Mouse (Mus musculus) kidney, embryonic 15.5 days (tissue): ENCODE data around the gene Gfral. TPM values are rescaled to one million over a fixed set of nuclear protein-coding genes. Genes with fewer than 3 reads are reported as not detected.

Experiments used
- ATAC-seq: fragments of 200-750 bp; cut with Nextera tagmentation; replicated peaks from 2 replicates; pipeline ENCODE4 v1.8.0; 2017; ENCODE audit warnings: moderate TSS enrichment; ENCODE audit not compliant: low FRiP score
- H3K27ac ChIP-seq: fragments of 300-500 bp; sonication (generic); 2 replicates; pipeline ENCODE4 v1.5.1; 2015; ENCODE audit warnings: mild to moderate bottlenecking, inconsistent platforms
- H3K27me3 ChIP-seq: fragments of 300-500 bp; sonication (generic); 2 replicates; pipeline ENCODE4 v1.6.1; 2015; ENCODE audit warnings: inconsistent platforms
- H3K36me3 ChIP-seq: fragments of 300-500 bp; sonication (generic); 2 replicates; pipeline ENCODE4 v1.6.1; 2015; ENCODE audit warnings: inconsistent platforms
- H3K4me1 ChIP-seq: fragments of 300-500 bp; sonication (generic); 2 replicates; pipeline ENCODE4 v1.6.1; 2015; ENCODE audit warnings: inconsistent platforms
- H3K4me2 ChIP-seq: fragments of 300-500 bp; sonication (generic); 2 replicates; pipeline ENCODE4 v1.6.1; 2015; ENCODE audit warnings: moderate library complexity, mild to moderate bottlenecking, inconsistent platforms
- H3K4me3 ChIP-seq: fragments of 300-500 bp; sonication (generic); replicated peaks from 2 replicates; pipeline ENCODE4 v1.5.1; 2015; ENCODE audit warnings: mild to moderate bottlenecking, inconsistent platforms
- H3K9ac ChIP-seq: fragments of 300-500 bp; sonication (generic); 2 replicates; pipeline ENCODE4 v1.6.1; 2015; ENCODE audit warnings: mild to moderate bottlenecking, inconsistent platforms
- H3K9me3 ChIP-seq: fragments of 300-500 bp; sonication (generic); replicated peaks from 2 replicates; pipeline ENCODE4 v1.6.1; 2016; ENCODE audit warnings: inconsistent platforms
- WGBS: fragments of 180-500 bp; shearing (Covaris S2); methylation state at CpG from one replicate; pipeline ENCODE4 v1.1.7; 2015; ENCODE audit warnings: mixed read lengths; 5-methylcytosine and 5-hydroxymethylcytosine counted together
- polyA plus RNA-seq: library from polyadenylated mRNA; unstranded; fragments of >200 nt; fragmentation: Nextera tagmentation; extraction: Ambion mirVana; gene quantifications from 2 replicates; pipeline ENCODE4 v1.2.1, GENCODE M21; 2015

The Gfral gene
- not detected in 2 replicates for polyA plus RNA-seq

- H3K4me3 ChIP-seq: no peak within 1 kb of the TSS
- no peak within 1 kb of the TSS for H3K4me2 ChIP-seq
- H3K9me3 ChIP-seq: no peaks in the 10 kb centered on the region
- no peak for ATAC-seq
- 89% methylated on average over 2 of the region's 2 CpGs for WGBS
- H3K4me1 ChIP-seq: no peaks in the 10 kb centered on the region
- no peak within 1 kb of the TSS for H3K27ac ChIP-seq
- H3K36me3 ChIP-seq: no peaks in the 10 kb centered on the region
- no peaks in the 10 kb centered on the region for H3K27me3 ChIP-seq
- H3K9ac ChIP-seq: no peak within 1 kb of the TSS
These were observed at the start of gene Gfral for GRCm38 (mm10) chr9:76213557-76213956. TSS of gene Gfral (minus strand) at chr9:76213657.

GRCm38 (mm10) chr9:76257731-76258130 is 44.3 kb upstream of the Gfral start:
- no peak for ATAC-seq

GRCm38 (mm10) chr9:76252544-76252943 is 39.1 kb upstream of the Gfral start:
- 81% methylated on average over 7 of the region's 7 CpGs for WGBS
- Histone ChIP-seq H3K9me3 (no peaks in the 10 kb centered on the region), H3K4me1 (no peaks in the 10 kb centered on the region), H3K4me2 (no peak overlapping the region), H3K27ac (no peak overlapping the region), H3K4me3 (no peak overlapping the region), H3K27me3 (no peaks in the 10 kb centered on the region), H3K36me3 (no peaks in the 10 kb centered on the region), H3K9ac (no peak overlapping the region)
- no peak for ATAC-seq

More at GRCm38 (mm10) chr9:76257731-76258130, 44.3 kb upstream of the Gfral start:
- Histone ChIP-seq H3K4me2 (no peak overlapping the region), H3K9ac (no peak overlapping the region), H3K27me3 (no peaks in the 10 kb centered on the region), H3K4me1 (no peaks in the 10 kb centered on the region), H3K4me3 (no peak overlapping the region), H3K9me3 (no peaks in the 10 kb centered on the region), H3K36me3 (no peaks in the 10 kb centered on the region), H3K27ac (no peak overlapping the region)
- WGBS: 70% methylated on average over 5 of the region's 5 CpGs

- Histone ChIP-seq H3K27me3 (no peaks in the 10 kb centered on the region), H3K4me2 (no peak overlapping the region), H3K9ac (no peak overlapping the region), H3K36me3 (no peaks in the 10 kb centered on the region), H3K9me3 (no peaks in the 10 kb centered on the region), H3K4me1 (no peaks in the 10 kb centered on the region), H3K27ac (no peak overlapping the region), H3K4me3 (no peak overlapping the region)
- ATAC-seq: no peak
- WGBS: 87% methylated on average over 4 of the region's 4 CpGs
These were observed 38.7 kb upstream of the Gfral start for GRCm38 (mm10) chr9:76252109-76252508.

- ATAC-seq: no peak
- no peaks in the 10 kb centered on the region for H3K27me3 ChIP-seq
- H3K4me2 ChIP-seq: no peak overlapping the region
- no peaks in the 10 kb centered on the region for H3K4me1 ChIP-seq
- H3K27ac ChIP-seq: no peak overlapping the region
- WGBS: 15% methylated on average over 1 of the region's 1 CpGs
- no peak overlapping the region for H3K4me3 ChIP-seq
- no peaks in the 10 kb centered on the region for H3K9me3 ChIP-seq
- no peak overlapping the region for H3K9ac ChIP-seq
- no peaks in the 10 kb centered on the region for H3K36me3 ChIP-seq
These were observed 28.9 kb upstream of the Gfral start for GRCm38 (mm10) chr9:76242322-76242721.

GRCm38 (mm10) chr9:76237946-76238345 is 24.5 kb upstream of the Gfral start:
- WGBS: 81% methylated on average over 5 of the region's 5 CpGs
- H3K9me3 ChIP-seq: no peaks in the 10 kb centered on the region
- no peak overlapping the region for H3K4me2 ChIP-seq
- no peak overlapping the region for H3K27ac ChIP-seq
- no peaks in the 10 kb centered on the region for H3K27me3 ChIP-seq
- no peak for ATAC-seq
- no peak overlapping the region for H3K4me3 ChIP-seq
- no peak overlapping the region for H3K9ac ChIP-seq
- no peaks in the 10 kb centered on the region for H3K36me3 ChIP-seq
- H3K4me1 ChIP-seq: 0 out of 2 replicates have a peak, but pooled peaks cover 4% of the 10 kb centered on the region

GRCm38 (mm10) chr9:76237243-76237642 is 23.8 kb upstream of the Gfral start:
- no peak overlapping the region; the same call in 1 of the 2 replicates for H3K4me3 ChIP-seq
- WGBS: 48% methylated on average over 12 of the region's 12 CpGs
- peak; percentile 73; the same call in 1 of the 2 replicates for ATAC-seq
- no peak overlapping the region for H3K27ac ChIP-seq
- H3K4me1 ChIP-seq: 0 out of 2 replicates have a peak, but pooled peaks cover 4% of the 10 kb centered on the region
- no peaks in the 10 kb centered on the region for H3K27me3 ChIP-seq
- no peaks in the 10 kb centered on the region for H3K9me3 ChIP-seq
- no peak overlapping the region for H3K9ac ChIP-seq
- H3K36me3 ChIP-seq: no peaks in the 10 kb centered on the region
- peak overlapping the region; percentile 75; the same call in 1 of the 2 replicates for H3K4me2 ChIP-seq

- H3K4me2 ChIP-seq: peak overlapping the region; percentile 75
- peak; percentile 89 for ATAC-seq
- H3K27me3 ChIP-seq: no peaks in the 10 kb centered on the region
- H3K36me3 ChIP-seq: no peaks in the 10 kb centered on the region
- H3K9ac ChIP-seq: no peak overlapping the region
- no peak overlapping the region for H3K27ac ChIP-seq
- H3K4me1 ChIP-seq: 0 out of 2 replicates have a peak, but pooled peaks cover 4% of the 10 kb centered on the region
- H3K4me3 ChIP-seq: peak overlapping the region; percentile 46
- no peaks in the 10 kb centered on the region for H3K9me3 ChIP-seq
- 3% methylated on average over 7 of the region's 7 CpGs for WGBS
These were observed 23.2 kb upstream of the Gfral start for GRCm38 (mm10) chr9:76236626-76237025.

GRCm38 (mm10) chr9:76235945-76236503 is 22.6 kb upstream of the Gfral start:
- Histone ChIP-seq H3K27ac (peak overlapping the region; percentile 73), H3K4me1 (0 out of 2 replicates have a peak, but pooled peaks cover 4% of the 10 kb centered on the region), H3K27me3 (no peaks in the 10 kb centered on the region), H3K4me3 (peak overlapping the region; percentile 46), H3K4me2 (peak overlapping the region; percentile 75), H3K9ac (0 out of 2 replicates have a peak overlapping the region, but pooled peaks have one; percentile 32), H3K36me3 (no peaks in the 10 kb centered on the region), H3K9me3 (no peaks in the 10 kb centered on the region)
- peak; percentile 72 for ATAC-seq
- 5% methylated on average over 14 of the region's 14 CpGs for WGBS

- WGBS: 41% methylated on average over 7 of the region's 7 CpGs
- Histone ChIP-seq H3K9ac (no peak overlapping the region), H3K27me3 (no peaks in the 10 kb centered on the region), H3K4me3 (no peak overlapping the region), H3K27ac (no peak overlapping the region), H3K4me1 (0 out of 2 replicates have a peak, but pooled peaks cover 7% of the 10 kb centered on the region), H3K36me3 (no peaks in the 10 kb centered on the region), H3K4me2 (no peak overlapping the region), H3K9me3 (no peaks in the 10 kb centered on the region)
- no peak for ATAC-seq
These were observed 21.4 kb upstream of the Gfral start for GRCm38 (mm10) chr9:76234899-76235298.

- Histone ChIP-seq H3K36me3 (no peaks in the 10 kb centered on the region), H3K4me1 (0 out of 2 replicates have a peak, but pooled peaks cover 2% of the 10 kb centered on the region), H3K9me3 (no peaks in the 10 kb centered on the region), H3K27ac (no peak overlapping the region), H3K4me2 (0 out of 2 replicates have a peak overlapping the region, but pooled peaks have one; percentile 14), H3K4me3 (no peak overlapping the region), H3K9ac (no peak overlapping the region), H3K27me3 (no peaks in the 10 kb centered on the region)
- ATAC-seq: no peak
- 51% methylated on average over 11 of the region's 11 CpGs for WGBS
These were observed 16.9 kb upstream of the Gfral start for GRCm38 (mm10) chr9:76230400-76230799.

- Histone ChIP-seq H3K36me3 (no peaks in the 10 kb centered on the region), H3K4me3 (no peak overlapping the region), H3K27me3 (no peaks in the 10 kb centered on the region), H3K9ac (no peak overlapping the region), H3K4me2 (no peak overlapping the region), H3K27ac (no peak overlapping the region), H3K9me3 (no peaks in the 10 kb centered on the region), H3K4me1 (no peaks in the 10 kb centered on the region)
- no peak for ATAC-seq
- 45% methylated on average over 4 of the region's 4 CpGs for WGBS
These were observed 3.9 kb upstream of the Gfral start for GRCm38 (mm10) chr9:76217178-76217975.
